Mouse (Mus musculus): ENCODE results near the gene Exoc3l4.

DNA sequence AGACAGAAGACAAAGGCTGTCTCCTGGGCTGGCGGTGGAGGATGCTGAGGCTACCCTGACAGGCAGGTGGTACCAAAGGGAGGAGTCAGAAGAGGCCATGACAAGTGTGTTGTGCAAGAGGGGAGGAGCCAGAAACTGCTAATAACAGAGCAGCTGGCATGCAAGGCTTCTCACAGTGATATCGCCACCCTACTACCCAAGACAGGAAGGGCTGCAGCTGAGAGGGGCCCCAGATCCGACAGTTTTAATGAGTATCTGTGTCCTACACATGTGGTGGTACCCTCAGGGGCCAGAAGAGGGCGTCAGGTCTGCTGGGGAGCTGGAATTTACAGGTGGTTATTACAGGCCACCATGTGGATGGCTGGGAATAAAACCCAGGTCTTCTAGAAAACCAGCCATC is 46.6 kb upstream of the Exoc3l4 start:
- TF ChIP-seq EP300 (IDR thresholded peaks at IDR 0.05), result no peak
- TF ChIP-seq CTCF (IDR thresholded peaks at IDR 0.05), result peak; percentile 52
